Mouse (Mus musculus): ENCODE results near the gene Pramel6.
"Not testable (repeated sequence)": the region's sequence is repeated elsewhere in the genome, so short reads cannot be mapped to it uniquely, and the experiment has no call there.

Gene Pramel6

GRCm38 (mm10) chr2:87506265-87506664, at the start of gene Pramel6:
TSS of gene Pramel6 (plus strand) at chr2:87506565.
- no peak for DNase-seq (ENCODE audit: low read depth, low spot score)

- no peak for DNase-seq (ENCODE audit: low read depth, low spot score)
These were observed 44.6 kb upstream of the Pramel6 start for GRCm38 (mm10) chr2:87461769-87462168.

- no peak for DNase-seq (ENCODE audit: low read depth, low spot score)
These were observed 26.2 kb upstream of the Pramel6 start for GRCm38 (mm10) chr2:87480207-87480606.

GRCm38 (mm10) chr2:87481158-87481557, 25.2 kb upstream of the Pramel6 start:
- no peak for DNase-seq (ENCODE audit: low read depth, low spot score)

GRCm38 (mm10) chr2:87482276-87482675, 24.1 kb upstream of the Pramel6 start:
- no peak for DNase-seq (ENCODE audit: low read depth, low spot score)

- DNase-seq (ENCODE audit: low read depth, low spot score) = not testable (repeated sequence)
These were observed 9.4 kb upstream of the Pramel6 start, which contains the start of gene Pramel7 for GRCm38 (mm10) chr2:87496993-87497392. TSS of gene Pramel7 (minus strand) at chr2:87497093.

- no peak for DNase-seq (ENCODE audit: low read depth, low spot score)
These were observed 8.7 kb downstream of the Pramel6 start for GRCm38 (mm10) chr2:87515046-87515445.

GRCm38 (mm10) chr2:87515457-87516060, 9.2 kb downstream of the Pramel6 start:
- DNase-seq (ENCODE audit: low read depth, low spot score) = no peak

- DNase-seq (ENCODE audit: low read depth, low spot score) = no peak
These were observed 10.2 kb downstream of the Pramel6 start for GRCm38 (mm10) chr2:87516581-87516980.

- DNase-seq (ENCODE audit: low read depth, low spot score) = no peak
These were observed 14.3 kb downstream of the Pramel6 start for GRCm38 (mm10) chr2:87520651-87521050.

- not testable (repeated sequence) for DNase-seq (ENCODE audit: low read depth, low spot score)
These were observed 19.7 kb downstream of the Pramel6 start for GRCm38 (mm10) chr2:87525899-87526616.

GRCm38 (mm10) chr2:87531496-87531895, 25.1 kb downstream of the Pramel6 start, which contains the start of gene Olfr153:
TSS of gene Olfr153 (plus strand) at chr2:87531796.
- no peak for DNase-seq (ENCODE audit: low read depth, low spot score)

- no peak for DNase-seq (ENCODE audit: low read depth, low spot score)
These were observed 28.5 kb downstream of the Pramel6 start for GRCm38 (mm10) chr2:87534826-87535225.

GRCm38 (mm10) chr2:87545442-87545841, 39.1 kb downstream of the Pramel6 start, which contains the start of gene Olfr1128:
TSS of gene Olfr1128 (minus strand) at chr2:87545542.
- no peak for DNase-seq (ENCODE audit: low read depth, low spot score)
